Mouse (Mus musculus) cortical plate, adult 2 months (tissue): Measurements from ENCODE around the gene Gm10392.

Experiments
- CTCF ChIP-seq: fragments of 200-500 bp; IDR thresholded peaks from 2 replicates; pipeline ENCODE4 v1.5.1; 2011; ENCODE audit warnings: mild to moderate bottlenecking, control low read depth, low read length; ENCODE audit not compliant: insufficient read depth; ENCODE audit errors: extremely low read depth
- POLR2A ChIP-seq: fragments of 200-500 bp; IDR thresholded peaks from 2 replicates; pipeline ENCODE4 v1.6.1; 2011; ENCODE audit warnings: mild to moderate bottlenecking, low read length, control low read depth; ENCODE audit not compliant: insufficient read depth; ENCODE audit errors: extremely low read depth

- TF ChIP-seq CTCF (no peak), POLR2A (no peak)
Observed at GRCm38 (mm10) chr11:77530862-77531261, 11.9 kb upstream of the Gm10392 start.
